Mouse (Mus musculus) brain, embryonic 14.5 days (tissue): ENCODE results near the gene Gstm7.

Experiments used
- CTCF ChIP-seq: fragments of 200-500 bp; IDR thresholded peaks from 2 replicates; pipeline ENCODE4 v1.5.1; 2012; ENCODE audit warnings: inconsistent platforms, mild to moderate bottlenecking, moderate library complexity, borderline replicate concordance; ENCODE audit not compliant: insufficient read depth, insufficient read length; ENCODE audit errors: extremely low read depth
- POLR2A ChIP-seq: fragments of 200-500 bp; IDR thresholded peaks from 2 replicates; pipeline ENCODE4 v1.6.1; 2012; ENCODE audit warnings: mild to moderate bottlenecking, inconsistent platforms, borderline replicate concordance; ENCODE audit not compliant: poor library complexity, insufficient read depth, insufficient read length, severe bottlenecking; ENCODE audit errors: extremely low read depth

- no peak for TF ChIP-seq CTCF
- no peak for TF ChIP-seq POLR2A
Measured at GRCm38 (mm10) chr3:107887674-107888495, 43.7 kb downstream of the Gstm7 start.
